Mouse (Mus musculus) limb, embryonic 12.5 days (tissue): ENCODE results near the gene Wdr89. TPM values are rescaled to one million over a fixed set of nuclear protein-coding genes. Genes with fewer than 3 reads are reported as not detected.
"Not testable (repeated sequence)": the region's sequence is repeated elsewhere in the genome, so short reads cannot be mapped to it uniquely, and the experiment has no call there.

Source experiments
- ATAC-seq: fragments of 200-750 bp; cut with Nextera tagmentation; 2 replicates; pipeline ENCODE4 v1.8.0; 2017; ENCODE audit warnings: low read depth, moderate TSS enrichment; ENCODE audit not compliant: insufficient number of reproducible peaks, insufficient read depth, low FRiP score, low TSS enrichment
- H3K27ac ChIP-seq: fragments of 300-500 bp; sonication (generic); 2 replicates; pipeline ENCODE4 v1.5.1; 2016; ENCODE audit warnings: mild to moderate bottlenecking, moderate library complexity
- H3K27me3 ChIP-seq: fragments of 300-500 bp; sonication (generic); 2 replicates; pipeline ENCODE4 v1.6.1; 2016; ENCODE audit warnings: mild to moderate bottlenecking, moderate library complexity
- H3K36me3 ChIP-seq: fragments of 300-500 bp; sonication (generic); 2 replicates; pipeline ENCODE4 v1.6.1; 2016; ENCODE audit warnings: mild to moderate bottlenecking, moderate library complexity
- H3K4me1 ChIP-seq: fragments of 300-500 bp; sonication (generic); replicated peaks from 2 replicates; pipeline ENCODE4 v1.6.1; 2016
- H3K4me2 ChIP-seq: fragments of 300-500 bp; sonication (generic); 2 replicates; pipeline ENCODE4 v1.6.1; 2016; ENCODE audit warnings: mild to moderate bottlenecking, moderate library complexity
- H3K4me3 ChIP-seq: fragments of 300-500 bp; sonication (generic); replicated peaks from 2 replicates; pipeline ENCODE4 v1.5.1; 2016; ENCODE audit warnings: mild to moderate bottlenecking
- H3K9ac ChIP-seq: fragments of 300-500 bp; sonication (generic); replicated peaks from 2 replicates; pipeline ENCODE4 v1.6.1; 2016; ENCODE audit warnings: mild to moderate bottlenecking, moderate library complexity
- H3K9me3 ChIP-seq: fragments of 300-500 bp; sonication (generic); 2 replicates; pipeline ENCODE4 v1.6.1; 2016; ENCODE audit warnings: mild to moderate bottlenecking, moderate library complexity
- WGBS: fragments of 180-500 bp; shearing (Covaris S2); methylation state at CpG from one replicate; pipeline ENCODE4 v1.1.7; 2016; 5-methylcytosine and 5-hydroxymethylcytosine counted together
- polyA plus RNA-seq: library from polyadenylated mRNA; unstranded; fragments of >200 nt; fragmentation: Nextera tagmentation; extraction: Ambion mirVana; gene quantifications from 2 replicates; pipeline ENCODE4 v1.2.1, GENCODE M21; 2016

Gene Wdr89
- polyA plus RNA-seq, 1 experiment from 2014 or later = 14.0 TPM

- H3K4me1 ChIP-seq, H3K36me3 ChIP-seq, H3K27me3 ChIP-seq, H3K9me3 ChIP-seq, H3K27ac ChIP-seq, H3K9ac ChIP-seq, ATAC-seq, H3K4me3 ChIP-seq, H3K4me2 ChIP-seq: not testable (repeated sequence)
- WGBS = 96% methylated on average over 1 of the region's 1 CpGs
These were observed 26.5 kb upstream of the Wdr89 start for GRCm38 (mm10) chr12:75695845-75696244.

- no peaks in the 10 kb centered on the region for H3K4me1 ChIP-seq
- ATAC-seq = no peak
- no peak overlapping the region for H3K4me2 ChIP-seq
- no peaks in the 10 kb centered on the region for H3K27me3 ChIP-seq
- H3K27ac ChIP-seq = no peak overlapping the region
- WGBS = 90% methylated on average over 2 of the region's 2 CpGs
- H3K36me3 ChIP-seq = no peaks in the 10 kb centered on the region
- no peaks in the 10 kb centered on the region for H3K9me3 ChIP-seq
- H3K9ac ChIP-seq = no peak overlapping the region
- no peak overlapping the region for H3K4me3 ChIP-seq
These were observed 19.7 kb upstream of the Wdr89 start for GRCm38 (mm10) chr12:75689003-75689402.

GRCm38 (mm10) chr12:75687314-75687713 lies 18.0 kb upstream of the Wdr89 start:
- Histone ChIP-seq H3K9me3 (no peaks in the 10 kb centered on the region), H3K27me3 (no peaks in the 10 kb centered on the region), H3K9ac (no peak overlapping the region), H3K36me3 (no peaks in the 10 kb centered on the region), H3K4me3 (no peak overlapping the region), H3K4me1 (no peaks in the 10 kb centered on the region), H3K27ac (no peak overlapping the region), H3K4me2 (no peak overlapping the region)
- no peak for ATAC-seq
- 67% methylated on average over 4 of the region's 4 CpGs for WGBS

GRCm38 (mm10) chr12:75684026-75684425 lies 14.7 kb upstream of the Wdr89 start:
- not testable (repeated sequence) for H3K9ac ChIP-seq, ATAC-seq
- WGBS = 83% methylated on average over 4 of the region's 4 CpGs

GRCm38 (mm10) chr12:75683598-75683997 lies 14.3 kb upstream of the Wdr89 start:
- H3K27ac ChIP-seq = no peak overlapping the region
- H3K36me3 ChIP-seq = no peaks in the 10 kb centered on the region
- WGBS = 90% methylated on average over 4 of the region's 4 CpGs
- H3K4me1 ChIP-seq = no peaks in the 10 kb centered on the region
- H3K27me3 ChIP-seq = no peaks in the 10 kb centered on the region
- H3K9ac ChIP-seq = no peak overlapping the region
- H3K4me3 ChIP-seq = no peak overlapping the region
- ATAC-seq = no peak
- no peak overlapping the region for H3K4me2 ChIP-seq
- H3K9me3 ChIP-seq = no peaks in the 10 kb centered on the region

More at GRCm38 (mm10) chr12:75684026-75684425, 14.7 kb upstream of the Wdr89 start:
- not testable (repeated sequence) for H3K9me3 ChIP-seq, H3K4me2 ChIP-seq, H3K36me3 ChIP-seq, H3K4me1 ChIP-seq, H3K4me3 ChIP-seq, H3K27ac ChIP-seq, H3K27me3 ChIP-seq

GRCm38 (mm10) chr12:75682842-75683241 lies 13.5 kb upstream of the Wdr89 start:
- no peak overlapping the region for H3K9ac ChIP-seq
- H3K36me3 ChIP-seq = no peaks in the 10 kb centered on the region
- H3K27ac ChIP-seq = no peak overlapping the region
- no peak overlapping the region for H3K4me2 ChIP-seq
- no peaks in the 10 kb centered on the region for H3K9me3 ChIP-seq
- H3K4me1 ChIP-seq = no peaks in the 10 kb centered on the region
- WGBS = 37% methylated on average over 2 of the region's 2 CpGs
- H3K4me3 ChIP-seq = no peak overlapping the region
- no peak for ATAC-seq
- H3K27me3 ChIP-seq = no peaks in the 10 kb centered on the region

- H3K4me1 ChIP-seq = no peaks in the 10 kb centered on the region
- no peak overlapping the region for H3K4me3 ChIP-seq
- no peak overlapping the region for H3K9ac ChIP-seq
- no peak for ATAC-seq
- no peaks in the 10 kb centered on the region for H3K27me3 ChIP-seq
- H3K36me3 ChIP-seq = no peaks in the 10 kb centered on the region
- no peaks in the 10 kb centered on the region for H3K9me3 ChIP-seq
- H3K4me2 ChIP-seq = no peak overlapping the region
- no peak overlapping the region for H3K27ac ChIP-seq
- 84% methylated on average over 4 of the region's 4 CpGs for WGBS
These were observed 11.8 kb upstream of the Wdr89 start for GRCm38 (mm10) chr12:75681101-75681500.

GRCm38 (mm10) chr12:75678393-75678792 lies 9.1 kb upstream of the Wdr89 start:
- Histone ChIP-seq H3K27ac (no peak overlapping the region), H3K27me3 (no peaks in the 10 kb centered on the region), H3K4me2 (no peak overlapping the region), H3K4me1 (no peaks in the 10 kb centered on the region), H3K4me3 (no peak overlapping the region), H3K36me3 (no peaks in the 10 kb centered on the region), H3K9ac (no peak overlapping the region), H3K9me3 (no peaks in the 10 kb centered on the region)
- 89% methylated on average over 4 of the region's 4 CpGs for whole genome bisulfite sequencing
- ATAC-seq = no peak

- H3K4me1 ChIP-seq = peaks cover 13% of the 10 kb centered on the region
- no peaks in the 10 kb centered on the region for H3K36me3 ChIP-seq
- ATAC-seq = no peak
- H3K4me3 ChIP-seq = no peak overlapping the region
- H3K27me3 ChIP-seq = no peaks in the 10 kb centered on the region
- WGBS = 93% methylated on average over 4 of the region's 4 CpGs
- no peak overlapping the region for H3K27ac ChIP-seq
- H3K4me2 ChIP-seq = no peak overlapping the region
- H3K9ac ChIP-seq = no peak overlapping the region
- H3K9me3 ChIP-seq = no peaks in the 10 kb centered on the region
These were observed 3.3 kb upstream of the Wdr89 start for GRCm38 (mm10) chr12:75672630-75673029.

- Histone ChIP-seq H3K4me2 (no peak overlapping the region), H3K9ac (no peak overlapping the region), H3K9me3 (no peaks in the 10 kb centered on the region), H3K4me3 (no peak overlapping the region), H3K4me1 (peaks cover 13% of the 10 kb centered on the region), H3K27ac (no peak overlapping the region), H3K36me3 (no peaks in the 10 kb centered on the region), H3K27me3 (no peaks in the 10 kb centered on the region)
- WGBS = 69% methylated on average over 3 of the region's 3 CpGs
- ATAC-seq = no peak
These were observed 2.5 kb upstream of the Wdr89 start for GRCm38 (mm10) chr12:75671759-75672315.

GRCm38 (mm10) chr12:75670611-75671010 lies 1.3 kb upstream of the Wdr89 start:
- H3K27ac ChIP-seq = no peak overlapping the region

GRCm38 (mm10) chr12:75668916-75669257 lies 450 bp downstream of the Wdr89 start:
- H3K36me3 ChIP-seq = no peaks in the 10 kb centered on the region
- H3K27me3 ChIP-seq = no peaks in the 10 kb centered on the region
- under 1% methylated on average over 9 of the region's 9 CpGs for WGBS
- no peaks in the 10 kb centered on the region for H3K9me3 ChIP-seq
- peak overlapping the region; percentile 77 for H3K9ac ChIP-seq
- peak overlapping the region; percentile 59 for H3K4me3 ChIP-seq
- H3K4me2 ChIP-seq = peak overlapping the region; percentile 81
- peaks cover 13% of the 10 kb centered on the region for H3K4me1 ChIP-seq
- ATAC-seq = no peak; the same call in 1 of the 2 replicates
- peak overlapping the region; percentile 86 for H3K27ac ChIP-seq

More at GRCm38 (mm10) chr12:75670611-75671010, 1.3 kb upstream of the Wdr89 start:
- peak overlapping the region; percentile 69 for H3K4me2 ChIP-seq
- no peaks in the 10 kb centered on the region for H3K27me3 ChIP-seq
- 0 out of 2 replicates have a peak overlapping the region, but pooled peaks have one; percentile 49 for H3K9ac ChIP-seq
- no peaks in the 10 kb centered on the region for H3K9me3 ChIP-seq
- 89% methylated on average over 6 of the region's 6 CpGs for WGBS
- no peak for ATAC-seq
- no peaks in the 10 kb centered on the region for H3K36me3 ChIP-seq
- H3K4me1 ChIP-seq = peaks cover 13% of the 10 kb centered on the region
- H3K4me3 ChIP-seq = peak overlapping the region; percentile 52
